Mouse (Mus musculus) neural tube, embryonic 10.5 days (tissue): ENCODE measurements at regions not wholly inside any gene's neighbourhood (a gene's known extent, or its start where the extent isn't known, plus 50 kb on each side); places are given as distances from the start of the nearest gene placed in this dataset.
"Not testable (repeated sequence)": the region's sequence is repeated elsewhere in the genome, so short reads cannot be mapped to it uniquely, and the experiment has no call there.

ENCODE experiments used
- DNase-seq: peaks from one replicate; pipeline ENCODE4 v3.0.0-alpha.2; 2017; ENCODE audit warnings: low spot score; ENCODE audit errors: extremely low spot score

DNA sequence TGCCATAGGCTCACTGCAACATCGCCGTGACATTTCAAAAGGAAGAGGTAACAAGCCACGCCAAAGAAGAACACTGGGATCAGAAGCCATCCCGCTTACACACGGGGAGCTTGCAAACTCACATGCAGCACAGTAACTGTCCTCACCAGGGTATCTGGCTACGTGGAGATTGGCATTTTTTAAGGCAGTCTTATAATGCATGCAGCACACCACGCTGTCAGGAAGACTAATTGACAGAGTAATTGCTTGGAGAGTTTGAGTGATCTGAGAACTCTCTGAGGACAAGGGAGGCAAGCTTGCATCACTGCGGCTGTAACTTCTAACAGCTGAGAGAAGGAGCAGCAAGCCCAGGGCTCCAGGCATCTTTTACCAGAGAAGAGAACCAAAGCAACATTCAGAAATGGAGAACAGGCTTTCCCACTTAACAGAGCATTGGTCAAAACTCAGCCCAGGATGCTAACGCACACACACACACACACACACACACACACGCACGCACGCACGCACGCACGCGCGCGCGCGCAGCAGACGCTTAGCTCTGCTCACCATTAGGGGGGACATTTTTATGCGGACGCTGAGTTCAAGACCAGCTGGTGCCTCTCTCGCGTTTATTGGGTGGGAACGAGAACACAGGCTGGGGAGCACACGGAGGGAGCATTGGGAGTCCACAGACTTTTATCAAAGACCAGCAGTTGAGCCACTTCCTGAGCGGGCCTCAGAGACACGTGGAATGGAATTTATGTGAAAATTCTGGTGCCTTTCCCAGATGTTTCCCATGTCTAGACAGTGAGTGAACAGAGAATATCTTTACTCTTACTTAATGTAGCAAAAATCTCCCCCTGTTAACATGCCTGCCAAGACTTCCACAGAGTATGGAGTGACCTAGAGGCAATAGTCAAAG, 66.6 kb downstream of the 1700129C05Rik start:
- peak; percentile 29 for DNase-seq

DNA sequence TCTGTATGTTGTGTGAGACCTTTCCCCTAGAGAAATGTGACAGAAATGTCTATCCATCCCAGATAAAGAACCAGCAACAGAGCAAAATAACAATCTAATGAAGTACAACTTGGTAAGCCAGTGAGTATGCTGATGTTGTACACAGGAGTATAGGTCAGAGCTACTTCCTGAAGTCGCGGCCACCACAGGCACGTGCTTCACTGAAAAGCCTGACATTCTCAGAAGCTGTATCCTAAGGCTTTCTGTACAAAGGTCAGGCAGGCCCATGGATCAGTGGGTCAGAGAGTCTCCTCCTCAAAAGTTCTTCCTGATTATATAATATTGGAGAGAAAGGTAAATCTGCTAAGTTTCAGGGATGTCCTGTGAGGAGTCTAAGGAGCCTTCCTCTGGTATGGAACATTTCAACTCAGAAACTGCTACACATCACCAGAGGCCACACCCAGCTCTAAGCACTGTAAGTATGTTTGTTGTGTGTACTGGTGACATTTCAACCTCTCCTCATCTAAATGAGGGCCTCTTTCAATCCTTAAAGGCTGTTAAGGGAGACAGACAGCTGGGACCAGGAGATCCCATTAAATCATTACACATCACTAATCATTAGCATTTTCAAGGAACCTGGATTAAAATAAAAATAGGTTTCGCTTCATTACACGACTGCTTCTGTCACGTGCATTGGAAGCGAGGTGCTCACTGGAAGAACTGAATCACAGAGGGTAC, 70.2 kb downstream of the 1700129C05Rik start:
- DNase-seq: no peak

DNA sequence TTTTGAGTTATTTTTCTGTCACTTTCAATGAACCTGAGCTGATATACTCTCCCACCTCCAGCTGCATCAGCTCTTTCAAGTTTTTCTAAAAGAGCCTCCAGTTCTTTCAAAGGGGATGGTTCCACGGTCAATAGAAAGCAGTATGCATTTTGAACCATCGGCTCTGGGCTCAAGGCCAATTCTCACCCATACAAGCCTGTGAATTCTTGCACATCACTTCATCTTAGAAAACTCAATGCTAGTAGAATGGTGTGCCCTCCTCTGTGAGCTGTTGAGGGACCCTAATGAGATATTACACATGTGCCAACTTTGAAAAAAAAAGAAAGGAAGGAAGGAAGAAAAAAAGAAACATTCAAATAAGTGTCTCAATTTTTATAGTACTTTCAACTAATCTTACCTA, 72.6 kb downstream of the 1700129C05Rik start:
- DNase-seq: no peak

DNA sequence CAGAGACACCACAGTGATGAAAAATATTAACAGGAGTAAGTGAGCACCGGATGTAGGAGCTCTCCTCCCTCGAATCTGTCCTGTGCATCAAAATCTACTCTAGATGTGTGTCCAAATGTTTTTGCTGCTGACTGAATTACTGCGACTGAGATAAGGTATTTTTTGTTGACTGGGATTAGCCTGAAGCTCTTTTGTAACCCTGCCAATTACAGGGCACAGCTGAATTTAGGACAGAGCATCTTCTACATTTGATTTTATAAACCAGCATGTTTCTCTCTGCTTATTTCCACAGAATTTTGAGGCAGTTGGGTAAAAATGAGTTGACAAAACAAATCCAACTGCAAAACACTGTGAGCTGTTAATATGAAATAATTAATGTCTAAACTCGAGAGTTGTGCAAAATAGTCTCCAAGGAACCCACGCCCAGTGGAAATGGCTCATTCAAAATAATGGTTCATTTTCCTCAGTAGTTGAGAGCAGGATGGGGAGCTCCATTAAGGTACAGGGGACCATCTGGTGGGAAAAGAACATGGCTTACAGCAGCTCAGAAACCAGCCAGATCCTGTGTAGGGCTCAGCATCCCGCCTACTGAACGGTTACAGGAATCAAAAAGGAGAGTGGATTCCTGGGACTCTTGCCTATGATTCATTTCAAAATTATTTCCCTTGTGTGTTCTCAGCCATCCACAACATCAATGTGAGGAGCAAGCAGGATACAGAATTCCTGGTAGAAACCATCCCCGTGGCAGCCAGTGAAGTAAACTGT, 76.1 kb downstream of the 1700129C05Rik start:
- DNase-seq: no peak

DNA sequence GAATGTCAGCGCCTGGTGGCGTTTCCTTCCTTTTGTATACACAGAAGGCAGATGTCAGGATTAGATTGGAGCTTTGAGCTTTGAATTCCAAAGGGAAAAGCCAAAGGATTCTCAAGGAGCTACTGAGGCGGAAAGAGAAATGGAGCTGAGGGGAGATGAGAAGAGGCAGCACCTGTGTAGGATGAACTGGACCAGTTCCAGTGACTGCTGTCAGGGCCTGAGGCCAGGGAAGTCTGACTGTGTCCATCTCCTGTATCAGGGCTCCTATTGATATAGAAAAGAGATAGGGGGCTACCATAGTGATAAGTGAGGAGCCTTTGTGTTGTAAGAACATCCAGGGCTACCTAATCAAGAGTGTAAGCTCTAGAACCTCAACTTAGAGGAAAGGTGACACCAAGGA, 79.5 kb downstream of the 1700129C05Rik start:
- DNase-seq: no peak

DNA sequence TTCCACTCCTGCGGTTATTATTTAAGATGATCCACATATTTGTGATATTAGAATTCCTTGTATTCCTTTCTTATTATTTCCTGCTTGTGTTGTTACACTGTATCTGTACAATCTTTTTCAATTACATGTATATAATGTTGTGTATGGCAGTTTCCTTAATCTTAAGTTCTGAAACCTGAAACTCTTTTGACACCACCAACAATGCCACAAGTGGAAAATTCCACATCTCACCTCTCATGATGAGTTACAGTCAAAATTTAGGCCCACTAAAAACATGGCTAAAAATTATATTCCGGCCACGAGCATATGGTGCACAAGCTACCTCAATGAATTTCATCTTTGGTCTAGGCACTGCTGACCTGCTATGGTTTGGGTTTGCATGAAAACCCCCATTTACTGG, 85.9 kb downstream of the 1700129C05Rik start:
- DNase-seq: no peak

DNA sequence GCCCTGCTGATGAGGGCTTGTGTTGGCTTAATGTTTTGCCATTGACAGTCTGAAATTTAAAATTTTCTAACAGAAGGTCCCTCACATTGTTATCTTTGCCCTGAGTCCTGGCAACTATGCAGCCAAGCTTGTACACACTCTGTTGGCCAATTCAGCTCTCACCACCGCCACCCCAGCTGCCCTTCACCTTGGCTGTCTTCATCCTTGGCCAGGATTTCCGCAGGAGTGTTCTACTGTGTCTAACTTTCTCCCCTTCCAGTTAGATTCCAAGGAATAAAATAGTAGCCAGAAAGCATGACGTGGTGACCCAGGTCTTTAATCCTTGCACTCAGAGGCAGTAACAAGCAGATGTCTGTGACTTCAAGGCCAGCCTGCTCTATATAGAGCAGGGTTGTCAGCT, 87.4 kb downstream of the 1700129C05Rik start:
- DNase-seq: no peak

DNA sequence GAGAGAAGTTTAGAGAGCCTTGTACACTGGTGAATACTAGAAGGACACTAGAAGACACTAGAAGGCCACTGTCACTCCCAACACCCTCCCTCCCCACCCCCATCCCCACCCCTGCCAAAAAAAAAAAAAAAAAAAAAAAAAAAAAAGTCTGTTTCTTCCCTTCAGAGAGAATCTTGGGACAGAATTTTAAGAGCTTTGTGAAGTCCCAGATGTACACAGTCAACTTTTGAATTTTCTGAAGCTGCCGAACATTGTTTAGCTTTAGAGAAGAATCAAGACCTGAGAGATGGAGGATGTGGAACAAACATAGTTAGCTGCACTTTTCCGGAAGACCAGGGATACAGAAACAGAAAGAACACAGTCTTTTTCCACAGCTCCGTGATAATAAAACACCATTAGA, 90.3 kb downstream of the 1700129C05Rik start:
- DNase-seq: no peak

DNA sequence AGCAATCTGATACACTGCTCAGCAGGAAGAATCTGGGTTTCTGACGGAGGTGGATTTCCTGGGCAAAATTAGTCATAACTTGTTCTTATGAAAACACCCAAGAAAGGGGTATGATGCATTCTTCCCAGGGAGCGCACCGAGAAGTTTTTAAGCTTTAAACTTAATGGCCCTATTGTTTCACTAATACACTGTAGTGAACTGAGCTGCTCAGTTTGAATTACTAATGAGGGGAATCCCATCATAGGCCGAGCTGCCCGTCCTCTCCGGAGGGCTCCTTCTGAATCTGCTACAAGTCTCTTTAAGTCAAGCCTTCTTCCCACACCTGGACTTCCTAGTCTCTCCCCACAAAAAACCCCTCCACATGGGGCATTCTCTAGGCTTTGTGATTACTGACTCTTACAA, 91.2 kb downstream of the 1700129C05Rik start:
- DNase-seq: no peak

DNA sequence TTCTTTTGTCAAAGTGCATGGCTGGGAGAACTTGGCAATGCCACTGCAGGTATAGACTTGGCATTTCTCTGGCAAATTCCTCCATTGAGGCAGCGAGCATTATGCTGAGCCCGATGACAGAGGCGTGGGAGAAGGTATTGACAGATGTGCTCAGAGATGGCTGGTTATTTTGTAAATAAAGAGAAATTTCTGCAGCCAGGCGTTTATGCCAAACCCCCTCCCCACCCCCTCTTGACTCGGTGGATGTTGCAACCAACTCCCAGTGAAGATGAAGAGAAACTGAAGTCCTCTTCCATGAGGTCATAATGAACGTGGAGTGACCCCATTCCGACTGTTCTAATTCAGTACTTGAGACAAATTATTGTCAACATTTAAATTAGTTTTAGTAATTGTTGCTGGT, 97.0 kb downstream of the 1700129C05Rik start:
- no peak for DNase-seq

DNA sequence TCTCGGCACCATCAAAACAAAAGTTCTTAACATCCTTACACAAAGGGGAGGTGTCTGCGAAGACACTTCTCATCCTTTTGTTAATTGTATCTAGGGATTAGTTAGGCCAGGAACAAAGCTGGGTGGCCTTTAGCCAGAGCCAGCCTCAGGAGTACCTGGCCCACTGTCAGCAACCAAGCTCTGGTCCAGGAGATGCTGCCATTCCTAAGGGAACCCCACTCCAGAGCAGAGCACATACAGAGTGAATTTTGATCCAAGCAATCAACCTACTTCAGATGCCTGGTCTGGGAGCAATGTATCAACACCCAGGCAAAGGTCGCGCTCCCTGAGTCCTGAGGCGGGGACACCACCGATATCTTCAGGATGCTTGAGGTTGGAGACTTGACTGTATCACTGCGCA, 97.5 kb downstream of the 1700129C05Rik start:
- no peak for DNase-seq

DNA sequence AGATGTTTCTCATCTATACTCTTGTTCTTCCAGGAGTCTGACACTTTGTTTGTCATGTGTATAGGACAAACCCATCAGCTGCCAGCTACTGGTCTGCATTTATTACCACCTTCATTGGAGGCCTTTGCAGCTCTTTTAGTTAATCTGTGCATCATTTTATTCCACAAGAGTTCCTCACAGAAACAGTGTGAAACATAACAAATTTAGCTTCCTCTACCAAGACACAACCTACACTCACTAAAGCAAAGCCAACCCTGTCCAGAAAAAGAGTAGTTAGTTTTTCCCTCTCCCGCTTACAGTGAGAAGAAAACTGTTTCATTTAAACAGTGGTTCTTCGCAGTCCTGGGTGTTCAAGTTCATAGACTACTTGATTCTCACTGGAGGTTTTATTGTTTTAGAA, 100.5 kb downstream of the 1700129C05Rik start:
- DNase-seq: no peak

DNA sequence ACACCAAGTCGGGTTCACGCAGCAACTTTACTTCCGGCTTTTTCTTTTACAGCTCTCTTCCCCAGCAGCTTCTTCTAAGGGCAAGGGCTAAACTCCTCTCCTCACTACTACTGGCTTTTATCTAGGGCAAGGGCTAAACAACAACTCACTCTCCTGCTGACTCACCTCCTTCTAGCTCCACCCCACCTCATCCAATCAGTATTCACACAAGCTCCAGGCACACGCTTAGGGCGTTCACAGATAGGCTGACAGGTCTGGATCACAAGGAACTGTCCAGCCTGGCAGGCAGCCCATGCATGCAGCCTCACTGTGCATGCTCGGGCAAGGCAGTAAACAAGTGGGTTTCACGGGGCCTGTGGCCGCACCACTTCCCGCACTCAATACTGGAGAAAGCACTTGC, 116.9 kb downstream of the 1700129C05Rik start:
- not testable (repeated sequence) for DNase-seq

DNA sequence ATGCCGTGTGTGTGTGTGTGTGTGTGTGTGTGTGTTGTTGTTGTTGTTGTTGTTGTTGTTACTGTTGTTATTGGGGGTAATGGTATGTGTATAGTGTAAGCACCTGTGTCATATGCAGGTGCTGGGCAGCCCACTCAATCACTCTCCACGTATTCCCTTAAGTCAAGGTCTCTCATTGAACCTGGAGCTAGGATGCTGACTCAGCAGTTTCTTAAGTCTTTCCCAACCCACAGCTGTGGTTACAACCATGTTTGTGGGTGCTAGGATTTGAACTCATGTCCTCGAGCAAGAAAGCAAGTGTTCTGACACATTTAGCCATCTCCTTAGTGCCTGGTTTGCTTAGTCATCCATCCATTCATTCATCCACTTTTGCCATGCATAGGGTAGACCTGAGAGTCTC, 133.2 kb downstream of the 1700129C05Rik start:
- no peak for DNase-seq

DNA sequence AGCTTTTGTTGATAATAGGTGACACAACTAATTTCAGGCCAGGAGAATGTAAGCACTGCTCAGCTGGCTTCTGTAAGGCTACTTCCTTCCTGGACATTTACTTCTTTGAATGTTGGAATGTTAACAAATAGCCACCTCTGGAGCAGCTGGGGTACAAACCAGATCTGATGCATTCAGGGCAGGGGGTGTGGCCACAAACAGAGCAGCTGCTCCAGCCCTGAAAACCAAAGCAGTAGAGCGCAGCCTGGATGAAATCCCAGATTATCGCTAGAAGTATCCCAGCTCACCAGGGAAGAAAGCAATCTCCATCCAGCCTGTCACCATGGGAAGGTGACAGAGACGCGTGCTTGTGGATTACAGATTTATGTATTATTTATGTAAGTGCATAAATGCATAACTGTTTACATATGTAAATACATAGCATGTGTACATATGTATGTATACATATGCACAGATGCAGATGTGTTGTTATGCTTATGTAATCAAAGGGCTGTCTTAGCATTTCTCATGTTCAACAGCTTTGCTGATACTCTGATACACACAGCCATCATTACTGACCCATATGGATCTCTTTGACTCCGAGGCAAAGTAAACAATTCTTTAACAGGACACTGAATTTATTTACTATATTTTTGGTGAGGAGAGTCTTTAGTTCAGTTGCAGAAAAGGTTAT, 143.5 kb downstream of the 1700129C05Rik start:
- no peak for DNase-seq

DNA sequence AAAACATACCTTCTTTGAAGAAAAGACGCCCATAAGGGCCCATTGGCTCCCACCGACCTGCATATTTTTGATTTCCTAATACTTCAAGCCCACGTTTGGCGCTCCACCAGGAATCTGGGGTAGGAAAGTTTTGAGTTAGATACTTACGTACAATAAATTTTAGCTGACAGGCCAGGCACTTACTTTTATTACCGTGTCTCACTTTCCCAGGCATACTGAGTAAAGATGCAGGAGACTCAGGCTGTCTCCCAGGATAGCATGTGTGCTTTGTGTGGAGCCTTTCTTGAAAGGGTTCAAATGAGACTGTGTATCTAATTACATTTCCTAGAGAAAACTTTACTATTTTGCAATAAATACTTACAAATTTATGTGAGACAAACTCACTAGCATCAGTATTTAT, 147.7 kb downstream of the 1700129C05Rik start:
- DNase-seq: no peak

DNA sequence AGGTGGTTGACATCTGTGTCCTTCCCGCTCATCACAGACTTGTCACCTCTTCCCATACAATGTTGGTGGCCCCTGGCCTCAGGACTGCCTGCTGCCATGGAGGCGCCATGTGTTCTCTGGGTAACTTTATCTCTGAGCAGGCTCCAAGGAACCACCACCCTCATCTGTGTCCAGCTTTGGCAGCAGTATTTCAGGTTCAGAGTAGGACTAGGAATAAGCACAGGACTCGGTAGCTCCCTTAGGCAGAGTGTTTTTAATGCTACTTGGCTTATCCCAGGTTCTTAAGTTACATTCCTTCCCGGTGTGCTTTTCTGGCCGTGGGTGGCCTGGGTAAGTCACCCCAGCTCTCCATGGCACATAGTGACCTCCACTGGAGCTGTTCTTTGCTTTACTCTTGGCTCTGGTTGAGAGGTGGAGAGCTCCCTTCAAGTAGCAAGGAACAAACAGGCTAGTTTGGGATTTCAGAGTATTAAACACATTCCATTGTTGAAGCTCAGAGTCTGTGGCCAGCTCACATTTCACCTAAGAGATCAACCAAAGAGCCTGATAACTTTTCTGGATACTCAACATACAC, 153.0 kb downstream of the 1700129C05Rik start:
- no peak for DNase-seq

DNA sequence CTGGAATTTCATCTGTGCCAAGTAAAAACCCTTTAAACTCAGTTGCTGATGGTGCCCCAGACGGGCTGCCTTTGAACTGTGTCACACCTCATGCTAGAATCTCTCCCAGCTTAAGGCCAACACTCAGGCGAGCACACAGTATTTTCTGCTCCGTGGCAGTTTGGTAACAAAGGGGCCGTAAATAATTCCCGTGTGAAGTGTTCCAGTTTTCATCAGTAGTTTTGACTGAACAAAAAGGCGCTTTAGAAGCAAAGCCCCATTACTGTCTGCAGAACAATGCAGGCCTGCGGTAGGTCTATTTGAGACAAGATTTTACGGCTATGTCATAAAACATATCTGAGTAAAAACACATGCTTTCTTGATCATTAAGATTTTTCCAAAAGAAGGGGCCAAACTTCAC, 155.0 kb downstream of the 1700129C05Rik start:
- no peak for DNase-seq

DNA sequence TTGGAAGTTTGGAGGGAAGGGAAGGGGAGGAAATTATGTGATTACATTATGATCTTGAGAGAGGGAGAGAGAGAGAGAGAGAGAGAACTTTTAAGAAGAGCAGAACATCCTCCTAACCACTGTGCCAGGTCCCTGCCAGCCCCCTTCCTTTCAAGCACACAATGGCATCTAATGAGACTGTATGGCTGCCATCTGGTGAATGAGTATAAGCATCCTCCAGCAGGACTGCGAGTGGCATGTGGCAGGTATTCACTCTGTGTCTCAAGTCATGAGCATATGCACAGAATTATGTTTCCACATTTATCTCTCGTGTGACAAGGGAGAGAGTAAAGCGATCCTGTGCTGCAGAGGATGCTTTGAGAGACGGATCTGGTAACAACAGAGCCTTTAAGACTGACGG, 156.9 kb downstream of the 1700129C05Rik start:
- DNase-seq: no peak

DNA sequence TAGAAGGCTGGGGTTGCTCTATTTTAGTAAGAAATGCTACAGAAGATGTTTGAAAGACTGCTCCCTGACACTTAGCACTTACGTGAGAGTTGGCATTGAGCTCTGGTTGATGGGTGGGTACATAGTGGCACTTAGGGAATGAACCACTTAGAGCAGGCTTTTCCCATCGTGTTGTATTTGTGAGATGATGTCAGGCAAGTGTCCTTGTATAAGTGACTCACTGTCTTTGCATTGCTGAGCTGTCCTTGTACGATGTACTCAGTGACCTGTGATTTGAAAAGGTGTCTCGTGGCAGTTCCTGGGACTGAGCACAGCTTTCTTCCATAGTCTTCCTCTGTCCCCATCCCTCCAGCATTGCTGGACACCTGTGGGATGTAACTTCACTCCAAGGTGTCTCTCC, 165.9 kb downstream of the 1700129C05Rik start:
- no peak for DNase-seq

DNA sequence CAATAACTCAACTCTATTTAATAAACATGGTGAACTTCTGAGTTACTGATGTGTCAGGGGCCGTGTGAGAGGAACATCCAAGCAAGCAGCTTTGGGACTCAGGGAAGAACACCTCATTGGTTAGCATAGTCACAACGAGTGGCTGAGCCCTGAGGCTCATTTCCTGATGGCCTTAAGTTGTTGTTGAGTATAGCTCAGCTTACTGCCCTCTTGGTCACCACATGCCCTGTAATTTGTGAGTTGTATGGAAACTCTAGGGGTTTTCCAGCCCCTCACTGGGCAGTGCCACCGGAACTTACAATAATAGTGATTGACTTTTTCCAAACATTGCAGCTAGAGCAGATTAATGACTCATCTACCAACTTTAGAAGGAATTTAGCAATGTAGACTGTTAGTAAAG, 173.4 kb downstream of the 1700129C05Rik start:
- DNase-seq: no peak
